Mouse (Mus musculus): ENCODE data around the gene Itsn1. TPM values are rescaled to one million over a fixed set of nuclear protein-coding genes. Genes with fewer than 3 reads are reported as not detected.

Gene Itsn1
- total and polyA plus RNA-seq, 2 experiments from 2014 or later, result 11.9 to 64.7 TPM

DNA sequence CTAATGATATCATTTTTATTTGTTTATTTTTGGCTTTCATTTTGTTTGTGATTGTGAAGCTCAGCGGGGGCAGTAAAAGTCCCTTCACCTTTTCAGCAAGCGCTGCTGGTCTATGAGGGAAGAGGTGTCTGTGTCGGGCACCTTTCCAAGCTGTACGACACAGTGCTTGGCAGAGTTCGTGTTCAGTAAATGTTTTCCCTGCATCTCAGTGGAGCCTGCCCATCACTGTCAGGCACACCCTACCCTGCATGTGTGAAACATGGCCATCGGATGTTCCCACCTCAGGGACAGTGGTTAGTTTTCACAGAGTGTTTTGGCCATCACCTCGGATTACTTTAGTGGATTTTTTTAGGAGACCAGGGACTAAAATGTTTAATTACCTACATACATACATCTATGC lies 54.1 kb downstream of the Itsn1 start:
- Histone ChIP-seq H3K27ac (ENCODE audit: low read depth) (no peak overlapping the region), H3K27me3 (ENCODE audit: control insufficient read depth, insufficient read depth, low read length) (no peaks in the 10 kb centered on the region), H3K9me3 (replicated peaks; ENCODE audit: control insufficient read depth, low read length) (no peaks in the 10 kb centered on the region), H3K36me3 (replicated peaks; ENCODE audit: control insufficient read depth, insufficient read depth, low read length) (peaks cover 19% of the 10 kb centered on the region; the same call in 1 of the 2 replicates), H3K4me3 (ENCODE audit: low read depth, low read length) (no peak overlapping the region), H3K4me2 (ENCODE audit: low read depth, low read length) (no peak overlapping the region), H3K4me1 (ENCODE audit: control insufficient read depth, insufficient read depth) (peaks cover 15% of the 10 kb centered on the region), H3K9ac (replicated peaks; ENCODE audit: low read depth, low read length) (no peak overlapping the region)
- WGBS, result 55% methylated on average over 7 of the region's 7 CpGs
- DNase-seq (ENCODE audit: low spot score) (no peak), ATAC-seq (ENCODE audit: insufficient read depth, low read depth) (no peak)
- no peak for TF ChIP-seq EP300 (IDR thresholded peaks at IDR 0.05; ENCODE audit: low read depth)
- TF ChIP-seq CTCF (IDR thresholded peaks at IDR 0.05; ENCODE audit: low read depth), result no peak

DNA sequence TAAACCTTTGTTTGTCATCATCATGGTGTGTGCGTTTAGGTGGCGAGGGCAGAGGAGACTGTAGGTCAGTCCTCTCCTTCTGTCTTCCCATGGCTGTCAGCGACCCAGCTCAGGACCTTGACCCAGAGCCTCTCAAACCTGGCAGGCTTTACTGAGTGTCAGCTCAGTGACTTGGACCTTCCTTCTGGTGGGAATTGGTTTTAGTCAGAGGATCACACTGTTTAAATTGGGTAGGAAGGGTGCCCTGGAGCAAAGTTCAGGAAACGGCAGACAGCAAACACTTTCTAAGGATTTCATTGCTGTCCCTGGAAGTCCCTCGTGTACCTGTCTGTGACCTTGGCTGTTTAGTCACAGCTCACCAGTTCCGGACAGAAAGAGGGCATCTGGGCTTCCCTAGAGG lies 55.2 kb downstream of the Itsn1 start:
- DNase-seq (ENCODE audit: low spot score) (no peak), ATAC-seq (ENCODE audit: insufficient read depth, low read depth) (no peak)
- Histone ChIP-seq H3K9me3 (replicated peaks; ENCODE audit: control insufficient read depth, low read length) (no peaks in the 10 kb centered on the region), H3K4me2 (ENCODE audit: low read depth, low read length) (no peak overlapping the region), H3K27ac (ENCODE audit: low read depth) (no peak overlapping the region), H3K36me3 (replicated peaks; ENCODE audit: control insufficient read depth, insufficient read depth, low read length) (peaks cover 19% of the 10 kb centered on the region; the same call in 1 of the 2 replicates), H3K4me3 (ENCODE audit: low read depth, low read length) (no peak overlapping the region), H3K27me3 (ENCODE audit: control insufficient read depth, insufficient read depth, low read length) (no peaks in the 10 kb centered on the region), H3K4me1 (ENCODE audit: control insufficient read depth, insufficient read depth) (peaks cover 15% of the 10 kb centered on the region), H3K9ac (replicated peaks; ENCODE audit: low read depth, low read length) (no peak overlapping the region)
- no peak for TF ChIP-seq EP300 (IDR thresholded peaks at IDR 0.05; ENCODE audit: low read depth)
- TF ChIP-seq CTCF (IDR thresholded peaks at IDR 0.05; ENCODE audit: low read depth), result no peak
- WGBS, result 82% methylated on average over 6 of the region's 6 CpGs

DNA sequence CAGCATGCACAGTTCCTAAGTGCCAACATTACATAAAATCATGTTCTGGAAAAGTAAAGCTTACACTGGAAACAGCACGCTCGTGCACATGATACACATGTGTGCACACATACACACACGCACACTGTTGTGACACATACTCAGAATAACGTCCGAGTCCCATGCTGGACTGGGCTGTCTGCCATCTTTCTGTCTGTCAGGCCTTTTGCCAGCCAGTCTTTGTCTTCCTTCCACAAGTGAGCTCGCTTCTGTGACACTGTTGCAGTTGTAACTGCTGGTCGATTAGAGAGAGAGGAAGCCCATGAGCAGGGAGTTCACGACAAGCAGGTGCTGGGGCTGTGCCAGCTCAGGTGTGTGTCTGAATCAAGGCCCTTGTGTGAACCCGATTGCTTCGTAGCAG lies 57.3 kb downstream of the Itsn1 start:
- no peak for TF ChIP-seq CTCF (IDR thresholded peaks at IDR 0.05; ENCODE audit: low read depth)
- no peak for TF ChIP-seq EP300 (IDR thresholded peaks at IDR 0.05; ENCODE audit: low read depth)
- H3K4me3 ChIP-seq (ENCODE audit: low read depth, low read length), result no peak overlapping the region
- DNase-seq (ENCODE audit: low spot score) (peak; percentile 69), ATAC-seq (ENCODE audit: insufficient read depth, low read depth) (peak; percentile 73)
- peaks cover 19% of the 10 kb centered on the region; the same call in 1 of the 2 replicates for H3K36me3 ChIP-seq (replicated peaks; ENCODE audit: control insufficient read depth, insufficient read depth, low read length)
- H3K27me3 ChIP-seq (ENCODE audit: control insufficient read depth, insufficient read depth, low read length), result no peaks in the 10 kb centered on the region
- WGBS, result 14% methylated on average over 10 of the region's 10 CpGs
- H3K4me2 ChIP-seq (ENCODE audit: low read depth, low read length), result no peak overlapping the region
- no peak overlapping the region for H3K9ac ChIP-seq (replicated peaks; ENCODE audit: low read depth, low read length)
- H3K9me3 ChIP-seq (replicated peaks; ENCODE audit: control insufficient read depth, low read length), result no peaks in the 10 kb centered on the region
- peaks cover 22% of the 10 kb centered on the region for H3K4me1 ChIP-seq (ENCODE audit: control insufficient read depth, insufficient read depth)
- H3K27ac ChIP-seq (ENCODE audit: low read depth), result peak overlapping the region; percentile 63

DNA sequence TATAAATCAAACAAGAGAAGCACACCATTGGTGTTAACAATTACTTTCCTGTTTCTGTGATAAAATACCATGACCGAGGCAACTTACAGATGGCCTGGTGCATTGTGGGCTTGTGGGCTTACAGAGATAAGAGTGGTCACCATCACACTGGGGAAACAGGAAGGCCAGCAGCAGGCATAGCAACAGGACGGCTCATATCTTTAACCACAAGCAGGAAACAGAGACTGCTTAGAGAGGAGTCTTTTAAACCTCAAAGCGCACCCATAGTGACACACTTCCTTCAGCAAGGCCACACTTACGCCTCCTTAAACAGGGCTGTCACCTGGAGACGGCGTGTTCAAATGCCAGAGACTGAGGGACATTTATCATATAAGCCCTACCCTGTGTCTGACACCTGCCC lies 60.6 kb downstream of the Itsn1 start:
- no peak overlapping the region for H3K4me2 ChIP-seq (ENCODE audit: low read depth, low read length)
- WGBS, result 35% methylated on average over 6 of the region's 6 CpGs

DNA sequence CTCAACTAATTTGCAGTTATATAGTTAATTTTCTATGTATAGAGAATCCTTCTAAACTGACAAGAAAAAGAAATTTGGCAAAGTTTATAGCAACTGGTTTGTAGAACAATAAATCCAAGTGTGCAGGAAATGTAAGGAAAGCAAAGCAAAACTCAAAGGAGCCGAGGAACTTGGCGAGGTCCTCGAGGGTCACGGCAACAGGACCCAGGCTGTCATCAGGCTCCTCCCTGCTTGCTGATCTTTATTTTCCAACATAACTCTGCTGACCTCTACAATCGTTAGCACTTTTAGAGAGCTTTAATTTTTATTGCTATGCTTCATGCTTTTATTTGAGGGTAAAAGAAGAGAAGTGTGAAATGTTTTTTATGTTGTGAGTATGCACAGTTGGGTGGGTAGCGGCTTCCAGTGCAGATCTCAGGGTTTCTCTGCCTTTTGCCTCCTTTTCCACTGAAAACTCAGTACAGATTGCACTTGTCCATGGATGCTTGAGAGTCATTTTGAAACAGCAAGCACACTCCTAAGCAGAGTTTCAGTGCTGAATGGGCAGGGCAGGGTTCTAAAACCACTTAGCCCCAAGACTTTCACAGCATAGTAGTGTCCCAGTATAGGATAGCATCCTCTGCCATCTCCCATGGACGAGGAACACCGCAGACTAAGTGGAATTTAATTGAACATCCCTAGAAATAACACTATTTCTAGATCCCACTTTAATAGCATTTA lies 63.6 kb downstream of the Itsn1 start:
- ATAC-seq (ENCODE audit: insufficient read depth, low read depth) (no peak), DNase-seq (ENCODE audit: low spot score) (no peak)
- H3K9me3 ChIP-seq (replicated peaks; ENCODE audit: control insufficient read depth, low read length), result no peaks in the 10 kb centered on the region
- H3K27ac ChIP-seq (ENCODE audit: low read depth), result no peak overlapping the region
- peaks cover 13% of the 10 kb centered on the region for H3K36me3 ChIP-seq (replicated peaks; ENCODE audit: control insufficient read depth, insufficient read depth, low read length)
- no peaks in the 10 kb centered on the region for H3K27me3 ChIP-seq (ENCODE audit: control insufficient read depth, insufficient read depth, low read length)
- no peak overlapping the region for H3K9ac ChIP-seq (replicated peaks; ENCODE audit: low read depth, low read length)
- TF ChIP-seq CTCF (IDR thresholded peaks at IDR 0.05; ENCODE audit: low read depth) (no peak), EP300 (IDR thresholded peaks at IDR 0.05; ENCODE audit: low read depth) (no peak)
- WGBS, result 62% methylated on average over 8 of the region's 8 CpGs
- H3K4me1 ChIP-seq (ENCODE audit: control insufficient read depth, insufficient read depth), result peaks cover 23% of the 10 kb centered on the region
- no peak overlapping the region for H3K4me2 ChIP-seq (ENCODE audit: low read depth, low read length)
- H3K4me3 ChIP-seq (ENCODE audit: low read depth, low read length), result no peak overlapping the region

More for the DNA sequence above, 60.6 kb downstream of the Itsn1 start:
- Histone ChIP-seq H3K4me1 (ENCODE audit: control insufficient read depth, insufficient read depth) (peaks cover 34% of the 10 kb centered on the region), H3K36me3 (replicated peaks; ENCODE audit: control insufficient read depth, insufficient read depth, low read length) (0 out of 2 replicates have a peak, but pooled peaks cover 6% of the 10 kb centered on the region), H3K27ac (ENCODE audit: low read depth) (peak overlapping the region; percentile 47), H3K27me3 (ENCODE audit: control insufficient read depth, insufficient read depth, low read length) (no peaks in the 10 kb centered on the region), H3K9ac (replicated peaks; ENCODE audit: low read depth, low read length) (0 out of 2 replicates have a peak overlapping the region, but pooled peaks have one; percentile 8), H3K4me3 (ENCODE audit: low read depth, low read length) (no peak overlapping the region), H3K9me3 (replicated peaks; ENCODE audit: control insufficient read depth, low read length) (no peaks in the 10 kb centered on the region)
- ATAC-seq (ENCODE audit: insufficient read depth, low read depth) (peak; percentile 50), DNase-seq (ENCODE audit: low spot score) (peak; percentile 52)
- TF ChIP-seq EP300 (IDR thresholded peaks at IDR 0.05; ENCODE audit: low read depth) (no peak), CTCF (IDR thresholded peaks at IDR 0.05; ENCODE audit: low read depth) (no peak)

All from heart, postnatal 0 days (tissue).